Mouse (Mus musculus): ENCODE results near the gene Rnf186.

Gene Rnf186

GRCm38 (mm10) chr4:139007981-139008536 is 41.1 kb downstream of the Rnf186 start:
- ATAC-seq (ENCODE audit: insufficient number of reproducible peaks, low FRiP score, low TSS enrichment), result no peak

- no peak for ATAC-seq (ENCODE audit: insufficient number of reproducible peaks, low FRiP score, low TSS enrichment)
Measured at GRCm38 (mm10) chr4:139011201-139011702, 44.3 kb downstream of the Rnf186 start.

- ATAC-seq (ENCODE audit: insufficient number of reproducible peaks, low FRiP score, low TSS enrichment), result no peak
Measured at GRCm38 (mm10) chr4:139013281-139013680, 46.4 kb downstream of the Rnf186 start.

- no peak for ATAC-seq (ENCODE audit: insufficient number of reproducible peaks, low FRiP score, low TSS enrichment)
Measured at GRCm38 (mm10) chr4:139014793-139015192, 47.9 kb downstream of the Rnf186 start.
